Mouse (Mus musculus) forebrain, embryonic 10.5 days (tissue): Measurements from ENCODE around the gene Arhgap24. TPM values are rescaled to one million over a fixed set of nuclear protein-coding genes. Genes with fewer than 3 reads are reported as not detected.

Experiments
- DNase-seq: peaks from one replicate; pipeline ENCODE4 v3.0.0-alpha.2; 2017; ENCODE audit warnings: low spot score; ENCODE audit errors: extremely low spot score
- H3K27ac ChIP-seq: fragments of 300-500 bp; sonication (generic); 2 replicates; pipeline ENCODE4 v1.5.1; 2016; ENCODE audit warnings: mild to moderate bottlenecking
- H3K27me3 ChIP-seq: fragments of 300-500 bp; sonication (generic); 2 replicates; pipeline ENCODE4 v1.6.1; 2016; ENCODE audit warnings: mild to moderate bottlenecking; ENCODE audit not compliant: poor library complexity, severe bottlenecking
- H3K36me3 ChIP-seq: fragments of 300-500 bp; sonication (generic); replicated peaks from 2 replicates; pipeline ENCODE4 v1.6.1; 2016; ENCODE audit warnings: mild to moderate bottlenecking, moderate library complexity
- H3K4me1 ChIP-seq: fragments of 300-500 bp; sonication (generic); 2 replicates; pipeline ENCODE4 v1.6.1; 2016
- H3K4me3 ChIP-seq: fragments of 300-500 bp; sonication (generic); 2 replicates; pipeline ENCODE4 v1.5.1; 2016; ENCODE audit warnings: mild to moderate bottlenecking, moderate library complexity
- H3K9me3 ChIP-seq: fragments of 300-500 bp; sonication (generic); 2 replicates; pipeline ENCODE4 v1.6.1; 2016; ENCODE audit warnings: mild to moderate bottlenecking, moderate library complexity
- WGBS: fragments of 180-500 bp; shearing (Covaris S2); methylation state at CpG from one replicate; pipeline ENCODE4 v1.1.7; 2016; 5-methylcytosine and 5-hydroxymethylcytosine counted together
- polyA plus RNA-seq: library from polyadenylated mRNA; unstranded; fragments of >200 nt; fragmentation: Nextera tagmentation; extraction: Ambion mirVana; gene quantifications from 2 replicates; pipeline ENCODE4 v1.2.1, GENCODE M21; 2016

Arhgap24 gene
- polyA plus RNA-seq, 1 experiment from 2014 or later: 2.5 TPM

DNA sequence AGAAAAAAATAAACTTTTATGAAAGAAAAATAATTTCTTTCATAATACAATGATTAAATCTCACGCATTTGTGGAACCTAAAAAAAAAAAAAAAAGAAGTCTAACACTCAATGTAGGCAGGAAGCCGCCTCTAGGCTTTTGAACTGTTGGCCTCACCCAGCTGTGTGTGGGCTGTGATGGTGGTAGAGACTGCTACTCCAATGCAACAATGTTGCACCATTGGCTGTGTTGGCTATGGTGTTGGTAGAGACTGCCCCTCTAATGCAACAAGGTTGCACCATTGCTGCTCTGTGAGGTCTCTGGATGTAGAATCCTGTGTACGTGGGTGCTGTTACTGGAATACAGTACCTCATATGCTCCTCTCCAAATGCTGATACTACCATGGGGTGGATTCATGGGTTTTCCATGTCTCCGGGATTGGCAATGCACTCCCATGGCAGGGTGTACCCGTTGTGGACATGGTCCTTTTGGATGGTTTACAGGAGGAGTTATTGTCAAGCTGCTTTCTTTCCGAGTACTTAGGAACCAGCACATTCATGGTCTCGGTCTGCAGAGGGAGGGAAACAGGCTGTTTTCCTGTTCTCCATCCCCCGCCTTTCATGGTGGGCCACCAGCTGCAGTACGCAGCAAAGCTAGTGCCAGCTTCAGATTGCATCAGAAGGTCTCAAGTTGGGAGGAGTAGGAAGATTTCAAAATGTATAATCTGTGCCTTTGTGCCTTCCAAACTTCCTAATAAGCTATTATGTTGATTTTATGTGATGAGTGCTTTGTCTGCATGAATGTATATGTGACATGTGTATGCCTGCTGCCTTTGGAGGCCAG, 186.8 kb downstream of the Arhgap24 start:
- H3K36me3 ChIP-seq: no peaks in the 10 kb centered on the region
- no peaks in the 10 kb centered on the region for H3K9me3 ChIP-seq
- no peaks in the 10 kb centered on the region for H3K27me3 ChIP-seq
- H3K4me3 ChIP-seq: no peak overlapping the region
- H3K4me1 ChIP-seq: peaks cover 10% of the 10 kb centered on the region
- no peak for DNase-seq
- 93% methylated on average over 9 of the region's 9 CpGs for WGBS
- no peak overlapping the region for H3K27ac ChIP-seq

DNA sequence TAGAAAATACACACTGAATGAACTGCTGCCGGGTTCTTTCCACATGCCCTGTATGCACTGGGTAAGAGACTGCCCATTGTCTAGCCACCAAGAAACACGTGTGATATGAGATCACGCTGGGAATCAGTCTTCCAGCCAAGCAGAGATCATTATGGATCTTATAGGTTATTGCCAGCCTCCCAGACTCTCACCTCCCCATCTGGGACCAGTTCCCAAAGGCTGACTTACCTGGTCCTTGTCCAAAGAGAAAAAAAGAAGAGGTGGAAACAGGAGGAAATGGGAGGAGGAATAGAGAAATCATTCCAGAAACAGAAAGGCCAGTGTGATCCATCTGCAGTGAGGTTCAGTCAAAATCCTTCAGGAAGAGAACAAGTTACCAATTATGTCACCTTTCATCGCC, 189.0 kb downstream of the Arhgap24 start:
- no peak for DNase-seq
- 87% methylated on average over 4 of the region's 4 CpGs for WGBS
- H3K4me1 ChIP-seq: peaks cover 2% of the 10 kb centered on the region
- no peaks in the 10 kb centered on the region for H3K36me3 ChIP-seq
- H3K4me3 ChIP-seq: no peak overlapping the region
- H3K27ac ChIP-seq: no peak overlapping the region
- no peaks in the 10 kb centered on the region for H3K27me3 ChIP-seq
- no peaks in the 10 kb centered on the region for H3K9me3 ChIP-seq

DNA sequence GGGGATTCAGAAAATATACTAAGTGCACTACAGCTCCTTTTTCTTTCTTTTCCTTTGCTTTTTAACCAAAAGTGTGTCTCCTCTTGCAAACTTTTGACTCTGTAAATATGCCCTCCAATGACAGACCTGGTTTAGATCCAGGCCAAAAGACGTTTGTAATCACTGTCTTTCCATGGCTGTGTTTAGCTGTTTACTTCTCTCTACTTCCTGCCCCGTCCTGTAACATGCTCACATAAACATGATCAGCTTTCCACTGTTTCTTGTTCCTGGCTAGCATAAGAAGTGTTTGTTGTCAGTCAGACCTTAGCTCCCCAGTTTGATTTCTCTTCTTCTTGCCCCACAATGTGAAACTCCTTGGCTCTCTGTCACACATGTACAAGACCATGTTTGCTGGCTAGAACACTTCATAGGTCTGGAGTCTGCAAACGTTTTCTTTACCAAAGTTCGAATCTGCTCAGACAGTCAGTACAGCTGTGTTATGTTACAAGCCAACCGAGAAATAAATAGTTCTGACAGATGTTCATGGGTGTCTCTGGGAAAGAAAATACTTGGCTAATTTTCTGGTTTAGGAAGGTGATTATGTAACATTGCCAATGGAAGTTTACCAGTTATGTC, 189.6 kb downstream of the Arhgap24 start:
- no peak for DNase-seq
- 75% methylated on average over 5 of the region's 5 CpGs for WGBS
- Histone ChIP-seq H3K27ac (no peak overlapping the region), H3K9me3 (no peaks in the 10 kb centered on the region), H3K4me1 (no peaks in the 10 kb centered on the region), H3K4me3 (no peak overlapping the region), H3K36me3 (no peaks in the 10 kb centered on the region), H3K27me3 (no peaks in the 10 kb centered on the region)

DNA sequence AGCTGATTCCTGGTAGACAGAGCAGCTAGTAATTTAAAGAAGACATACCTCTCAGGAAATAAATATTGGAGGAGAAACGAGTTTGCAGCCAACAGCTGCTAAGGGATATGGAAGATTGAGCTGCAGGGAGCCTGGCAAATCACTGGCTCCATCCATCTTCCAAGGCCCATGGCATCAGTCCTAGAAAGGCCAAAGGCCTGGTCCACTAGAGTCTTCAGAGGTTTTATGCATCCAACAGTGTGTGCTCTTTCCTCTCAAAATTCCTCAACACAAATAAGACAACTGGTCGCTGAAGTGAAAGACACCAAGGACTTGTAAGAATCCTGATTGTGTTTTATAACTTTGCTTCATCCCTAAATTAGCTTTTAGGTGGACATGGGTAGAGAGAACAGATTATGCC, 194.1 kb downstream of the Arhgap24 start:
- Histone ChIP-seq H3K27ac (no peak overlapping the region), H3K9me3 (no peaks in the 10 kb centered on the region), H3K4me3 (no peak overlapping the region), H3K36me3 (no peaks in the 10 kb centered on the region), H3K27me3 (no peaks in the 10 kb centered on the region), H3K4me1 (no peaks in the 10 kb centered on the region)
- no peak for DNase-seq
- WGBS: 83% methylated on average over 2 of the region's 2 CpGs

DNA sequence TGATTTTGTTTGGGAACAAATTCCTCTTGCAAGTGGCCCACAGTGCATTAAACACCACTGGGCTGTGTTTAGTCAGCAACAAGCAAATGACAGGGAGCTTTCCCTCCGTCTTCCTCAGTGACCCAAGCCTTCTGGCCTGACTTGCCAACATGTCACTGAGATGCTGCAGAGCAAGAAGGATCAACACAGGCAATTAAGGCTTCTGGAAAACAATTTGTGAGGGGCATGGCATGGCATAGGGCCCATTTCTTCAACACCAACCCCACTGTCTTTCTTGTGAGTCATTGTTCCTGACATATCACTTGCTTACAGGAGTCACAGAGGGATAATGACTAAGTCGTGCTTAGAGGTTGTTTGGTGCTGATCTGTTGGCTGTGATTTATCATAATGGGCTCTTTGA, 196.0 kb downstream of the Arhgap24 start:
- no peaks in the 10 kb centered on the region for H3K36me3 ChIP-seq
- no peaks in the 10 kb centered on the region for H3K27me3 ChIP-seq
- no peak overlapping the region for H3K4me3 ChIP-seq
- no peak overlapping the region for H3K27ac ChIP-seq
- no peak for DNase-seq
- H3K4me1 ChIP-seq: no peaks in the 10 kb centered on the region
- no peaks in the 10 kb centered on the region for H3K9me3 ChIP-seq
- WGBS: 64% methylated on average over 2 of the region's 2 CpGs

DNA sequence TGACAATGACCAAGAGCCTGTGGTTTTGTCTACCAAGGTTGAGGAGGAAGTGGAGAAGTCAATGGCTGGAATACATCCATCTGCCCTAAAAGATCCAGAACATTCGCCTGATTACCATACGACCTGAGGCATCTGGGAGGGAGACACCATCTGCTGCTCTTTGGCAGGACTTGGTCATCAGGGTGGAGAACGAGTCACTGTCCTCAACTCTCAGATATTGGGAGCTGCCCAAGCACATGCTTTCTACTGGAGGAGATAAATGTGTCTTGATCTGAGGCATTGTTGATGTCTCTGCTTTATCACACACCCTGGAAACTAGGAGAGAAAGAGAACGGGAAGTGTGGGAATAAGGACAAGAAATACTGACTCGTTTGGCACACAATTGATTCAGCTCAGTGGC, 206.5 kb downstream of the Arhgap24 start:
- no peaks in the 10 kb centered on the region for H3K27me3 ChIP-seq
- H3K4me3 ChIP-seq: no peak overlapping the region
- no peaks in the 10 kb centered on the region for H3K9me3 ChIP-seq
- no peaks in the 10 kb centered on the region for H3K36me3 ChIP-seq
- no peak overlapping the region for H3K27ac ChIP-seq
- no peak for DNase-seq
- H3K4me1 ChIP-seq: no peaks in the 10 kb centered on the region
- WGBS: 85% methylated on average over 5 of the region's 5 CpGs

DNA sequence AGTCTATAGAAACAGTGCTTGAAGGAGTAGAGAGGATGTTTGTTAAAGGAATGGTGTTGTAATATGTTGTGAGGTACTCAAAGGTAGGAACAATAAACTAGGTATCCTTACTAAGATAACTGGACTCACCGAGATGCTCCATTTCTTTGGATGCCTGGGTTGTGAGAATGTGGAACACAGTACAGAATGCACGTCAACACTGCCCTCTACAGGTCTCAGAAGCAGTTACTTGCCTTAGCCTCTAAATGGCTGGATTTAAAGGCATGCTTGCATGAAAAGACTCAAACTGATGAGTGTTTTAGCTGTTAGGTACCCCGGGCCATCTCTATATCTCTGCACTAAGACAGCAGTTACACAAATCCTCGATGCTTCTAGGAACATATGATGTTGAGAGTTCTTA, 211.3 kb downstream of the Arhgap24 start:
- no peaks in the 10 kb centered on the region for H3K36me3 ChIP-seq
- DNase-seq: peak; percentile 31
- WGBS: 26% methylated on average over 4 of the region's 4 CpGs
- no peaks in the 10 kb centered on the region for H3K4me1 ChIP-seq
- no peak overlapping the region for H3K4me3 ChIP-seq
- no peaks in the 10 kb centered on the region for H3K27me3 ChIP-seq
- H3K27ac ChIP-seq: no peak overlapping the region
- no peaks in the 10 kb centered on the region for H3K9me3 ChIP-seq

DNA sequence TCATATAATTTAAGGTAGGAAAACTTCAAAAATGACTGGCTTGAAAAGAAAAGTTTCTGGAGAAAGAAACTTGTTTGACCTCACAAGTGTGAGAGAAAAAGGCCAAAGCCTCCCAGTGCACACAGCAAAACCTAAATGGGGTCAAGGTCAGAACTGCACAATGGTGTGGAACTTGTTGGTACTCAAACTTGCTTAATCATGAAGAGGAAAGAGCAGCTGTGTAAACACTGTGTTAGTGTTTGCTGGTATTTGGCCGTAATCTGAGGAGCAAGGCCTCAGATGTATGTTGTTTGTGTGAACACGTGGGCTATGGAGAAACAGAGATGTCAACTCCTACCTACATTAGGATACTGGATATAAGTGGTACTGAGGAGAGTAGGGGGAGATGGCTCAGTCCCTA, 212.0 kb downstream of the Arhgap24 start:
- Histone ChIP-seq H3K4me3 (no peak overlapping the region), H3K36me3 (no peaks in the 10 kb centered on the region), H3K27me3 (no peaks in the 10 kb centered on the region), H3K27ac (no peak overlapping the region), H3K9me3 (no peaks in the 10 kb centered on the region), H3K4me1 (no peaks in the 10 kb centered on the region)
- no peak for DNase-seq
- 68% methylated on average over 2 of the region's 2 CpGs for WGBS

DNA sequence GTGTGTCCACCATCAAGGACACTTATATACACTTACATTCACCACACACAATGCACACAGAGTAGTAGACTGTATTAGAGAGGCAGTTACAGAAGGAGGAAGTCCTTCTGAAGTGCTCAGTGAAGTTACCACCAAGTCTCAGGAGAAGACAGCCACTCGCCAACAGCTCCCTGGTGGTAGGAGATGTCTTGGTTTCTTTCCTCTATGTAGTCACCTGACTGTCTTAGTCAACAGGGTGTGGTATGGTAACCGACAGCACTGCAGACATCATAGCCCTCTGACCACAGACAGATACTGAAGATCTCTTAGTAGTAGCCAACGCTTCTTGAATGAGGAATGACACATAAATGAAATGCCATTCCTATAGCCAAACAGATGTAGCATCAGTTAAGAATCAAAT, 212.7 kb downstream of the Arhgap24 start:
- H3K4me1 ChIP-seq: no peaks in the 10 kb centered on the region
- H3K9me3 ChIP-seq: no peaks in the 10 kb centered on the region
- no peak for DNase-seq
- 87% methylated on average over 3 of the region's 3 CpGs for WGBS
- no peaks in the 10 kb centered on the region for H3K27me3 ChIP-seq
- no peak overlapping the region for H3K4me3 ChIP-seq
- no peaks in the 10 kb centered on the region for H3K36me3 ChIP-seq
- no peak overlapping the region for H3K27ac ChIP-seq

DNA sequence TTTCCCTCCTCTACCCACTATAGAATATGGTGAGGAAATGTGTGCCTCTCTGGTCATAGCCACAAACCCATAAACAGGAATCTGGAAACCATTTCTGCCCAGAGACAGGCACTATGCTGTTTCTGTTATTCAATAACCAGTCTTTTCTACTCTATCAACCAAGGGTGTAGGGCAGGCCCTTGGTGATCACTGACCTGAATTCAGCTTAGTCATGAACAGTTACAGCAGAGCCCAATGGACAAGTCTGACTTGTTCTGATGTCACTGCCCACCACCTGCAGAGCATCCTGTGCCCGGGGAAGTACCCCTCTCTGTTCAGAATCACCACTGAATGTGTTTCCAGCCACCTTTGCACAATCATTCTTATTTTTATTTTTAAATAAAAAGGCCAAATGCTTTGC, 216.6 kb downstream of the Arhgap24 start:
- 93% methylated on average over 1 of the region's 1 CpGs for WGBS
- no peaks in the 10 kb centered on the region for H3K27me3 ChIP-seq
- H3K36me3 ChIP-seq: no peaks in the 10 kb centered on the region
- no peak overlapping the region for H3K4me3 ChIP-seq
- DNase-seq: no peak
- no peaks in the 10 kb centered on the region for H3K4me1 ChIP-seq
- H3K27ac ChIP-seq: no peak overlapping the region
- H3K9me3 ChIP-seq: no peaks in the 10 kb centered on the region

DNA sequence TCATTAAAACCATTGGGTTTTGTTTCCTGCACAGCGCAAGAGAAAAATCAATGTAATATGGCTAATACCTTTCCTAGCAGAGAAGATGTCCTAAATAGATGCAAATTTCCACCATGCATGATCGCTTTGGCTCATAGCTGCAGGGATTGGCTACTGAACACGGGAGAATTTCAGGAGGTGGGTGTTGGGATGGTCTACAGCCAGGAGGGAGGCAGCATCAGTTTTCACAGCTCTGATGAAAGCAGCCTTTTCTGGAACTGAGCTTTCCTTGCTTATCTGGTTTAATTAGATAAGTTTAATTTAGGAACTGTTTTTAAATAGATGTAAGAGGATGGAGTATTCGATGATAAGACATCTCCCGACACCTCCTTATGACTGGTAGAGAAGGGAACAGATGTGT, 217.2 kb downstream of the Arhgap24 start:
- Histone ChIP-seq H3K27me3 (no peaks in the 10 kb centered on the region), H3K4me3 (no peak overlapping the region), H3K9me3 (no peaks in the 10 kb centered on the region), H3K36me3 (no peaks in the 10 kb centered on the region), H3K27ac (no peak overlapping the region), H3K4me1 (no peaks in the 10 kb centered on the region)
- WGBS: 89% methylated on average over 5 of the region's 5 CpGs
- no peak for DNase-seq

DNA sequence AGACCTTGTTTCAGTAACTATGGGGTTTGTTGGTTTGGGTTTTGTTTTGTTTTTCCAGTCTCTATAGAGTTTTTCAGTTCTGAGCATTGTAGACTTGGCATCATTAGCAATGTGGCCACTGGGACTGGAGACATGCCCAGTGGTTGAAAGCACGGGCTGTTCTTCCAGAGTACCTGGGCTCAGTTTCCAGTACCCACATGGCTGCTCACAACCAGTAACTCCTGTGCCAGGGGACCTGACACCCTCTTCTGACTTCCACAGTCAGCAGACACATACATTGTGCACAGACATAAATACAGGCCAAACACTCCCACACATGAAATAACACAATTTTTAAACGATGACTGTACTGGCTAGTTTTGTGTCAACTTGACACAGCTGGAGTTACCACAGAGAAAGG, 217.7 kb downstream of the Arhgap24 start:
- no peaks in the 10 kb centered on the region for H3K27me3 ChIP-seq
- H3K9me3 ChIP-seq: no peaks in the 10 kb centered on the region
- H3K4me3 ChIP-seq: no peak overlapping the region
- H3K27ac ChIP-seq: no peak overlapping the region
- 88% methylated on average over 2 of the region's 2 CpGs for WGBS
- no peaks in the 10 kb centered on the region for H3K4me1 ChIP-seq
- H3K36me3 ChIP-seq: no peaks in the 10 kb centered on the region
- DNase-seq: no peak

DNA sequence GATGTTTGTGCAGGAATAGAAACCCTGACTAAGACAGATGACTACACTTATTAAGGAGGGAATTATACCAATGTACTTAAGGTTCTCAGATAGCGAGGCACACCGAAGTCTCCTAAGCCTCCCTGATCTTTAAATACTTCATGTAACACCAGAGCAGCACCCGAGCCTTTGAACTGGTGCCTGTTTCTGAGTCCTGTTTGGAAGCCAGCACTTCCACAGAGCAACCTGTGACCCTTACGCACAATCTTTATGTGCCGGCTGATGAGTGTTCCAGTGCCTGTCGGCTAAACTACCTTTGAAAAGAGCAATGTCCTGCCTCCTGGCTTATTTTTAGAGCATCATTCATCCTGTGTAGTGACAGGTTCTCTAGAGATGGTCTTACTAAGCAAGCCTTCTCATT, 221.4 kb downstream of the Arhgap24 start:
- no peak for DNase-seq
- no peaks in the 10 kb centered on the region for H3K9me3 ChIP-seq
- no peak overlapping the region for H3K4me3 ChIP-seq
- 0 out of 2 replicates have a peak, but pooled peaks cover 6% of the 10 kb centered on the region for H3K4me1 ChIP-seq
- H3K36me3 ChIP-seq: no peaks in the 10 kb centered on the region
- H3K27me3 ChIP-seq: no peaks in the 10 kb centered on the region
- 93% methylated on average over 6 of the region's 6 CpGs for WGBS
- H3K27ac ChIP-seq: no peak overlapping the region
